Mouse (Mus musculus) stomach, postnatal 0 days (tissue): ENCODE data around the gene Akirin2.

Experiments
- CTCF ChIP-seq: IDR thresholded peaks from 2 replicates; pipeline ENCODE4 v1.5.1; 2016; ENCODE audit warnings: antibody characterized with exemption, low read depth, mild to moderate bottlenecking, moderate library complexity
- EP300 ChIP-seq: optimal IDR thresholded peaks from 2 replicates; pipeline ENCODE3; 2016; ENCODE audit warnings: antibody characterized with exemption

DNA sequence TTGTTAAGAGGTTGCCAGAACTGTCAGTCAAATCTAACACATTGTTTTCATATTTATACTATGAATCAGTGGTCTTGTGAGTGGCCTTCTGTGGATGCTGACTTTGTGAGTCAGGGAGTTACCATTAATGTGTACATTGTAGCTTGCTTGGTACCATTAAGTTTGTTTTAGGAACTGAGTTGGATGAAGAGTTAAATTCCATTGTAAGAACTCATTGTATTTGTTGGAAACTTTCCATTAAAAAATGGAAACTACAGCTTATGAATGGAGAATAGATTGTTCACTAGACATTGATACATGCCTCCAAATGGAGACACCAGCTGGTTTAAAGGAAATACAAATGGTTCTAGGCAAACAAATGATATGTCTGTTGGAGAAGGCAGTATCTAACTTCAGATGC lies 5.4 kb downstream of the Akirin2 start:
- TF ChIP-seq CTCF, result no peak
- no peak for TF ChIP-seq EP300
